Mouse (Mus musculus): ENCODE measurements at regions not wholly inside any gene's neighbourhood (a gene's known extent, or its start where the extent isn't known, plus 50 kb on each side); places are given as distances from the start of the nearest gene placed in this dataset.
"Not testable (repeated sequence)": the region's sequence is repeated elsewhere in the genome, so short reads cannot be mapped to it uniquely, and the experiment has no call there.

- TF ChIP-seq POLR2A (IDR thresholded peaks at IDR 0.05; ENCODE audit: low read depth, low read length); CTCF (conservative IDR thresholded peaks at IDR 0.05 in 1 of 2, IDR thresholded peaks at IDR 0.05 in 1 of 2; ENCODE audit: low read depth in 2 of 2, low read length in 2 of 2); UBTF (IDR thresholded peaks at IDR 0.05; ENCODE audit: low read depth, low read length); E2F4 (IDR thresholded peaks at IDR 0.05; ENCODE audit: insufficient replicate concordance, low read depth, low read length); ZC3H11A (IDR thresholded peaks at IDR 0.05; ENCODE audit: low read depth, low read length); ELF1 (IDR thresholded peaks at IDR 0.05; ENCODE audit: low read depth, low read length); HCFC1 (IDR thresholded peaks at IDR 0.05; ENCODE audit: low read depth, low read length): not testable (repeated sequence)
These were observed 64.9 kb upstream of the Slc28a3 start for GRCm38 (mm10) chr13:58675611-58676010.
